Mouse (Mus musculus) CH12F3 (cell line): ENCODE measurements around the gene Mfsd5.

Experiments used
- in situ Hi-C: fragments of 300-500 bp; cut with MboI; formaldehyde crosslinking; loops from 2 replicates; pipeline ENCODE4 v1.14.3; 2020; ENCODE audit warnings: low sequenced_read_pairs

Mfsd5 gene

DNA sequence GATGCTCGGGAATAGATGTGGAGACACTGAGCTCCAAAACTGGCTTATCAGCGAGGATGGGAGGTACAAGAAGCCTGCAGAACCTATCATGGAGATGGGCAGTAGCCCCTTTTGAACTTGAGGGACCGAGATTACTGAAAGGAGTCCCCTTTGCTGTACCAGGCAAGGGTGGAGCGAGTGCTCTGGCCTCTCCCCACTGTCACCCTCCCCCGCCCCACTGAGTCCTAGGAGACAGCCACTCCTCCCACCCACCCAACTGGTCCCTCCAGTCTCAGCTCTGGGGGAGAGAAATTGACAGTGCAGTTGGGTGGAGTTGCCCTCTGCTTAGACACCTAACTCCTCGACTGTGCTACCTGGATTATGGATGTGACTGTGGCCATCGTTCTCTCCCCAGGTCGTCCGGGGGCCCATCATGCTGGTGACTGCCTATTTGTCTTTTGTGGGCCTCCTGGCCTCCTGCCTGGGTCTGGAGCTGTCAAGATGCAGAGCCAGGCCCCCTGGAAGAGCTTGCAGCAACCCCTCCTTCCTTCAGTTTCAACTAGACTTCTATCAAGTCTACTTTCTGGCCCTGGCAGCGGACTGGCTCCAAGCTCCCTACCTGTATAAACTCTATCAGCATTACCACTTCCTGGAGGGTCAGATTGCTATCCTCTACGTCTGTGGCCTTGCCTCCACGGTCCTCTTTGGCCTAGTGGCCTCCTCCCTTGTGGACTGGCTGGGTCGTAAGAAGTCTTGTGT is 698 bp downstream of the Mfsd5 start:
- in situ Hi-C loops: no loop called here

DNA sequence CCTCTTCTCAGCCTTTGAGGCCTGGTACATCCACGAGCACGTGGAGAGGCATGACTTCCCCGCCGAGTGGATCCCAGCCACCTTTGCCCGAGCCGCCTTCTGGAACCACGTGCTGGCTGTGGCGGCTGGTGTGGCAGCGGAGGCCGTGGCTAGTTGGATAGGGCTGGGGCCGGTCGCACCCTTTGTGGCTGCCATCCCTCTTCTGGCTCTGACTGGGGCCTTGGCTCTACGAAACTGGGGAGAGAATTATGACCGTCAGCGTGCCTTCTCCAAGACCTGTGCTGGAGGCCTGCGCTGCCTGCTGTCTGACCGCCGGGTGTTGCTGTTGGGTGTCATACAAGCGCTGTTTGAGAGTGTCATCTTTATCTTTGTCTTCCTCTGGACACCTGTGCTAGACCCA is 1.4 kb downstream of the Mfsd5 start:
- in situ Hi-C loops: no loop called here

DNA sequence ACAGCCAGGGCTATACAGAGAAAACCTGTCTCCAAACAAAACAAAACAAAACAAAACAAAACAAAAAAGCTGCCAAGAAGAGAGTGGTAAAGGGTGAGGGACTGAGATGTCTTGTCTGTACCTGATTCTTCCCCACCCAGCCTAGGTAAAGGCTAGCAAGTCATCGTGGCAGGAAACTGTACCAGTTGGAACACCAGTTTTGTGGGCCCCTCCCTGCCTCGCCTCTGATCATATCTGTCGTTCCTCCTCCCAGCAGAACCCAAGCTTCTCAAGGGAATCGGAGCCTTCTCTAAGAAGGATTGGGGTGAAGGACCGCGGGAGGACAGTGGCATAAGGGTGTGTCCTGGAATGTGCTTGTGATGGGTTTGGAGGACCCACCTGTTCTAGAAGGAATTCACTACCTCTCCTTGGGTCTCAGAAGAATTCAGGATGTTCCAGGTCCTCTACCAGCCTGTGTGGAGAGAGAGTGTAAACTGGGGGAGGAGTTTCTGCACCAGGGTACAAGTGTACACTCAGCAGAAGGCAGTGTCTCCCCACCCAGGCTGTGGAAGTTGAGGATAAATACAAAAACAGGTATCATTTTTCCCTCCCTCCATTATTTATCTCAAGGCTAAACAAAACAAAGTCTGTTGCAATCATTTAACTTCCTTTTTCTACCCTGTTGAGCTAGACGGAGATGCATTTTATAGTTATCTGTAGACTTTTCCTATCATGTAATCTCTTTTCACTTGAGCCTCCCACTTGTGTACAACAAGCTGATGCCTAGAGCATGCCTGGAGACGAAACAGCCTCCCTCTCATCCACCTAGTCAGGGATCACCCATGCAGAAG is 3.4 kb downstream of the Mfsd5 start:
- in situ Hi-C loops: no loop called here

DNA sequence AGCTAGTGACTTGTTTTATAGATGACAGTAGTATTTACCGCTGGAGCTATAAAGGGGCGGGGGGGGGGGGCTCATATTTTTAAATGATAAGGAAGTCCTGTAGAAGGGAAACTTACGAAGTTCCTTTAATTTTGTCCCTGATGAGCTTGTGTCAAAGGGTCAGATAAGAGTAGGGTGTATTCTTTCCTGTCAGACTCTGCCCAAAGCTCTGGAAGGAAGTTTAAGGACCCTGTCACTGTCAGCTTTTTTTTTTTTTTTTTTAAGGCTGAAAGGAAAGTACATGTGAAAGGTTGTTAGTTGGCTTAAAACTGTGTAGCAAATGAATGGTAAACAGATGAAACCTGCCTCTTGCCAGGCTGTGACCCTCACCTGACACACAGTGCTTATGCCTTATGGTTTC is 4.4 kb downstream of the Mfsd5 start:
- in situ Hi-C loops: no loop called here

DNA sequence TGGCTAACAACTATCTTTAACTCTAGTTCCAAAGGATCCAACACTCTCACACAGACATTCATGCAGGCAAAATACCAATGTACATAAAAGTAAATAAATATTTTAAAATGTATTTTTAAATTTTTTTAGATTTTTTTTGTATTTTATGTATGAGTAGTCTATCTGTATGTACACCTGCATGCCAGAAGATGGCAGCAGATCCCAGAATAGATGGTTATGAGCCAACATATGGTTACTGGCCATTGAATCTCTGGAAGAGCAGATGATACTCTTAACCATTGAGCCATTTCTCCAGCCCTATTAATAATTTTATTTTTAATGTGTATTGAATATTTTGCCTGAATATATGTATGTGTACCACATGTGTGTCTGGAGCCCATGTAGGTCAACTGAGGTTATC is 8.1 kb downstream of the Mfsd5 start:
- in situ Hi-C loops: no loop called here

DNA sequence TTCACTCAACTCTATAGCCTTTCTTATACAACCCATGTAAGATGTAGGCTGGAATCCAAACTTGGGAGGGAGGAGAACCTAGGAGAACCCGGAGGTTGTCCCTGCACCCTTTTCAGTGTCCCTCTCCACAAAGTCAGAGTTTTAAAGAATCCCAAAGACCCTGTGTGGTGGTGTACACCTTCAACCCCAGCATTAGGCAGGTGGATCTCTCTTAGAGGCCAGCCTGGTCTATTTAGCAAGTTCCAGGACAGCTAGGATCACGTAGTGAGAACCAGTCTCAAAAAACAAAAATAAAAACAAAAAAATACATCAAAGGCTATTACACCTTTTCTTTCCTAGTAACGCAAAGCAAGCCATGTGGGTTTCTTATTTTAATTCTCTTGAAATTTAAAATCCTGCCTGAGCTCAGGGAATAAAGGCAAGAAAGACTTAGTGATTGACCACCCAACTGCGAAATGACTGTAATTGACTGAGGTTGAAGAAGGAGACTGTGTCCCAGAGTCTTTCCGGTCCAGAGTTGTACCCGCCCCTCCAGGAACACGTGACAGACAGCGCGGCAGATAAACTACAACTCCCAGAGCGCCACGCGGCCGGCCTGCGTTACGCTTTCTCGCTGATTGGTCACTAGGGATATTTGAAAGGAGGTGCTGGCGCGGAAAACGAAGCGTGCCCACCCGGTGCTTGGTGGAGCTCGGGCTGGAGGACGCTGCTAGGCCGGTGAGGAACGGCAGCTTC is 16.5 kb downstream of the Mfsd5 start, which contains the start of gene Espl1:
Espl1 (plus strand) TSS at position 634 of the 735 bp plus-strand sequence.
- in situ Hi-C loops: no loop called here

DNA sequence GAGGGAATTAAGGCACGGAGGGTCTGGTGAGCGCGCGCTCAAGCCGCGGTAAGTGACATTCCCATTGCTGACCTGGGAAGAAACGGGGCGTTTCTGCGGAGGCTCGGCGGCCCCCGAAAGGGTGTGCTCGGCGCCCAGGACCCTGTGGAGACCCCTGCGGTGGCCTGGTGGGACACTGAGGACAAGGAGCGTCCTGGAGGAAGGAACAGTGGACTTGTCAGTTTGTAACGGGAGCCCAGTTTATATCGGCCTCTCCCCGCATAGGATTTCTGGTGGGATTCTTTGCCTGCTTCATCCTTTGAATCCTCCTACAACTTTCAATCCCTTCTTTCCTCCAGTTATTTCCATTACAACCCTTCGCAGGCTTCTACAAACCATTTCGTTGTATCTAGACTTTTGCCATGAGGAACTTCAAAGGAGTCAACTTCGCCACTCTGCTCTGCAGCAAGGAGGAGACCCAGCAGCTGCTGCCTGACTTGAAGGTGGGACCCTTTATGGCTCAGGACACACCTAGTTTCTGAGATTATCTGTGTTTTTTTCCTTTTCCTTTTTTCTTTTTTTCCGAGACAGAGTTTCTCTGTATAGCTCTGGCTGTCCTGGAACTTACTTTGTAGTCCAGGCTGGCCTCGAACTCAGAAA is 17.2 kb downstream of the Mfsd5 start:
- in situ Hi-C loops: no loop called here

DNA sequence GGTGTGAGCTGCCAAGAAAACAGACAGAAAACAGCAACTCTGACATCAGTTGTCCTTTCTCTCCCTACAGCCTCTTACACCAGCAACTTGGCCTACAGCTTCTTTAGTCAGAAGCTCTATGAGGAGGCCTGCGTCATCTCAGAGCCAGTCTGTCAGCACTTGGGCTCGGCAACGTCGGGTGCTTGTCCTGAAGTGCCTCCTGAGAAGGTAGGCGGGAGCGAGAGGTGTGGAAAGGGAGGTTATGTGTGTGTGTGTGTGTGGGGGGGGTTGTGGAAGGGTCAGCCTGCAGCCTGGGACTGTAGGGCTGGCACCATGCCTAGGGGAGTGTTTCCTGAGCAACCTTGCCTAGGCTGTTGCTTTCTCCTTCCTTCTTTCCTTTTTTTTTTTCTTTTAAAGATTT is 23.3 kb downstream of the Mfsd5 start:
- in situ Hi-C loops: no loop called here

DNA sequence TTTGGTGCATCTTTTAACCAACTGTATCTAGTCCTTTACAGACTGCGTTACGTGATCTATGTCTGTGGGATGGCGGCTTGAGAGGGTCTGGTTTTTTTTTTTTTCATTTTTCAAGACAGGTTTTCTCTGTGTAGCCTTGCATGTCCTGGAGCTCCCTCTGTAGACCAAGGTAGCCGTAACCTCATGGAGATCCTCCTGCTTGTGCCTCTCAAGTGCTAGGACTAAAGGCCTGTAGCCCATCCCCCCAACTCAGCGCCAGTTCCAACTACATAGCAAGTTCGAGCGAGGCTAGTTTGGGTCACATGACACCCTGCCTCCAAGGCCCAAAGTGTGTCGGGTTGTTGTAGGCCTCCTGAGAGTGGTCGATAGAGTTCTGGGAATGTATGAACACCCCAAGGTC is 29.5 kb downstream of the Mfsd5 start:
- in situ Hi-C loops: no loop called here

DNA sequence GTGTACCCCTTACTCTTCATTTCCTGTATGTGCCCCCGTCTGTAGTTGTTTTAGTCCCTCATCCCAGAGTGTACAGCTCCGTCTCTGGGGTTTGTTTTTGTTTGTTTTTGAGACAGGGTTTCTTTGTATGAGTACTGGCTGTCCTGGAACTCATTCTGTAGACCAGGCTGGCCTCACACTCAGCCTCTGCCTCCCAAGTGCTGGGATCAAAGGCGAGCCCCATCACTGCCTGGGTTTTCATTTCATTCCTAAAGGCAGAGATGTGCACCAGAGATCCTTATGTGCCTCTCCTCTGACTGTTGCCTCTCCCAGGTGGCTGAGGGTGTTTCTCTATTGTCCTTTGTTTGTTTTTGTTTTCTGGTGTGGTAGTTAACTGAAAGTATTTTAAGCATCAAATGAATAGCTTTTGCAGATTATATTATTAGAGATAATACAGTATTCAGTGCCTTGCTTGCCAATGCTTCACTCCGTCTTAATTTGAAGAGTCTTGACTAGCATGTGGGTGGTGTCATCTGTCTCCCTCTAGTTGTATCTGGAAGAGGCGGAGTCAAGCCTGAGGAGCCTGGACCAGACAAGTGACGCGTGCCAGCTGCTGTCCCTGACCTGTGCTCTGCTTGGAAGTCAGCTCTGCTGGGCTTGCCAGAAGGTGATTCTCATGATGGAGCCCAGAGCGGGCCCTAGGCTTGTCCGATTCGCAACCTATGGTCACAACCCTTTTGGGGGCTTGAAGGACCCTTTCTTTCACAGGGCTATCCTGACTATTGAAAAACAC is 31.0 kb downstream of the Mfsd5 start:
- in situ Hi-C loops: no loop called here

DNA sequence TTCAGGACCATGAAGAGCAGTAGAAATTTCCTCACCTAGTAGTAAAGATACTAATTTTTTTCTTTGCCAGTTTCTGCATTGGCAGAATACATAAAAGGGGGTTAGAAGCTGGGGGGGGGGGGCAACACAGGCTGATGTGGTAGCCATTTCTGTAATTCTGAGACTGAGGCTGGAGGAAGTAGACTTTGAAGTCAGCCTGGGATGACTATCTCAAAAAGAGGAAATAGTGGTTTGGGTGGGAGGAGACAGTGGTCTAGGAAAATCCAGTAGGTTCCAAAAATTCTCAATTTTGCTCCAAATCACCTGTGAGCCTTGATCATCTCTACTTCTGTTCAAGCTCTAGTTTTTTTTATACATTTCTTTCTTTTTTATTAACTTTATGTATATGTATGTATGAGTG is 32.2 kb downstream of the Mfsd5 start:
- in situ Hi-C loops: no loop called here

- in situ Hi-C loops: no loop called here
These were observed 36.0 kb downstream of the Mfsd5 start for GRCm38 (mm10) chr15:102315292-102315691.

- in situ Hi-C loops: no loop called here
These were observed 37.0 kb downstream of the Mfsd5 start for GRCm38 (mm10) chr15:102316263-102316662.

DNA sequence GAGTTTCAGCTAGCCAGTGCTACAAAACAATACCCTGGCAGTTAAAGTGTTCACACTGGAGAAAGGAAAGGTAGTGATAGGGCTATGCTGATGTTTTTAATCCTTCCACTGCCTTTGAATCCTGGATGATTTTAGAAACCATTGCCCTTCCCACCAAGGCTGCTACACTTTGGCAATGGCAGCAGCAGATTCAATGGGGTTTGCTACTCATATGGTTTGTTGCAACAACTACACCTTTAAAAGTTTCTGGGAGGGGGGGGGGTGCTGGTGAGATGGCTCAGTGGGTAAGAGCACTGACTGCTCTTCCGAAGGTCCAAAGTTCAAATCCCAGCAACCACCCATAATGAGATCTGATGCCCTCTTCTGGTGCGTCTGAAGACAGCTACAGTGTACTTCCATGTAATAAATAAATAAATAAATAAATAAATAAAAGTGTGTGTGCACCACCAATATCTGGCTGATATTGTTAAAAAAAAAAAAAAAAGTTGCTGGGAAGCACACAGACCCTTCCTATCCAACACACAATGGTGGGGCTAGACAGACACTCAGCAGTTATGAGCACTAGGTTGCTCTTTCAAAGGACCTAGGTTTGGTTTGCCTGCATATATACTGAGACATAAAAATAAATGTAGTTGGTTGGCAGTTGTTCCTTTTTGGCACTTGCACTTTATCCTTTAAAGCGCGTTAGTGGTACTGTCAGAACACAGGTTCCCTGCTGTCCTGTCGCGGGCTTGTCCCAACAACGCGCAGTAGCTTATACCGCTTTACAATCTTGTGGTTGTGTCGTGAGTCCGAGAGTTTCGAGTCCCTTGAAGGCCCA is 45.6 kb downstream of the Mfsd5 start:
- in situ Hi-C loops: no loop called here

GRCm38 (mm10) chr15:102326022-102326576 is 46.8 kb downstream of the Mfsd5 start, which contains the start of gene Pfdn5:
TSS of gene Pfdn5 (plus strand) at chr15:102326116.
- in situ Hi-C loops: no loop called here

GRCm38 (mm10) chr15:102326892-102327291 is 47.6 kb downstream of the Mfsd5 start:
- in situ Hi-C loops: no loop called here
